Mouse (Mus musculus) hindbrain, embryonic 15.5 days (tissue): ENCODE data around the gene Apc2. TPM values are rescaled to one million over a fixed set of nuclear protein-coding genes. Genes with fewer than 3 reads are reported as not detected.

Source experiments
- ATAC-seq: fragments of 200-750 bp; cut with Nextera tagmentation; 2 replicates; pipeline ENCODE4 v1.8.0; 2017; ENCODE audit warnings: low read depth, moderate number of reproducible peaks, moderate TSS enrichment; ENCODE audit not compliant: low FRiP score
- H3K27ac ChIP-seq: fragments of 300-500 bp; sonication (generic); replicated peaks from 2 replicates; pipeline ENCODE4 v1.5.1; 2015; ENCODE audit warnings: mild to moderate bottlenecking, inconsistent platforms
- H3K27me3 ChIP-seq: fragments of 300-500 bp; sonication (generic); 2 replicates; pipeline ENCODE4 v1.6.1; 2015; ENCODE audit warnings: control low read depth, inconsistent platforms
- H3K36me3 ChIP-seq: fragments of 300-500 bp; sonication (generic); 2 replicates; pipeline ENCODE4 v1.6.1; 2015; ENCODE audit warnings: control low read depth, inconsistent platforms
- H3K4me1 ChIP-seq: fragments of 300-500 bp; sonication (generic); replicated peaks from 2 replicates; pipeline ENCODE4 v1.6.1; 2015; ENCODE audit warnings: control low read depth, inconsistent platforms
- H3K4me2 ChIP-seq: fragments of 300-500 bp; sonication (generic); 2 replicates; pipeline ENCODE4 v1.6.1; 2015; ENCODE audit warnings: moderate library complexity, mild to moderate bottlenecking, inconsistent platforms
- H3K4me3 ChIP-seq: fragments of 300-500 bp; sonication (generic); 2 replicates; pipeline ENCODE4 v1.5.1; 2015; ENCODE audit warnings: mild to moderate bottlenecking, inconsistent platforms
- H3K9ac ChIP-seq: fragments of 300-500 bp; sonication (generic); 2 replicates; pipeline ENCODE4 v1.6.1; 2015; ENCODE audit warnings: inconsistent platforms
- H3K9me3 ChIP-seq: fragments of 300-500 bp; sonication (generic); 2 replicates; pipeline ENCODE4 v1.6.1; 2016; ENCODE audit warnings: control low read depth, inconsistent platforms
- WGBS: fragments of 180-500 bp; shearing (Covaris S2); methylation state at CpG from one replicate; pipeline ENCODE4 v1.1.7; 2015; 5-methylcytosine and 5-hydroxymethylcytosine counted together
- polyA plus RNA-seq: library from polyadenylated mRNA; unstranded; fragments of >200 nt; fragmentation: Nextera tagmentation; extraction: Ambion mirVana; gene quantifications from 2 replicates; pipeline ENCODE4 v1.2.1, GENCODE M21; 2015

Apc2 gene
- polyA plus RNA-seq, 1 experiment from 2014 or later = 181 TPM

- 73% methylated on average over 17 of the region's 17 CpGs for WGBS
- no peak overlapping the region for H3K4me3 ChIP-seq
- no peak for ATAC-seq
Observed at GRCm38 (mm10) chr10:80324120-80325037, 28.6 kb downstream of the Apc2 start.

GRCm38 (mm10) chr10:80325045-80325444 lies 29.3 kb downstream of the Apc2 start:
- Histone ChIP-seq H3K4me1 (peaks cover 16% of the 10 kb centered on the region), H3K27ac (no peak overlapping the region), H3K9me3 (no peaks in the 10 kb centered on the region), H3K27me3 (no peaks in the 10 kb centered on the region), H3K4me3 (no peak overlapping the region), H3K36me3 (no peaks in the 10 kb centered on the region), H3K4me2 (no peak overlapping the region), H3K9ac (no peak overlapping the region)
- ATAC-seq = no peak
- 82% methylated on average over 21 of the region's 21 CpGs for WGBS

More at GRCm38 (mm10) chr10:80324120-80325037, 28.6 kb downstream of the Apc2 start:
- Histone ChIP-seq H3K4me2 (0 out of 2 replicates have a peak overlapping the region, but pooled peaks have one; percentile 93), H3K36me3 (no peaks in the 10 kb centered on the region), H3K9me3 (no peaks in the 10 kb centered on the region), H3K27me3 (no peaks in the 10 kb centered on the region), H3K9ac (no peak overlapping the region), H3K4me1 (peaks cover 22% of the 10 kb centered on the region), H3K27ac (no peak overlapping the region)

- Histone ChIP-seq H3K27me3 (no peaks in the 10 kb centered on the region), H3K4me3 (peak within 1 kb of the TSS; percentile 50), H3K36me3 (no peaks in the 10 kb centered on the region), H3K4me1 (peaks cover 12% of the 10 kb centered on the region), H3K9ac (peak within 1 kb of the TSS; percentile 45), H3K9me3 (no peaks in the 10 kb centered on the region), H3K27ac (no peak within 1 kb of the TSS), H3K4me2 (peak within 1 kb of the TSS; percentile 91)
- WGBS = 6% methylated on average over 35 of the region's 36 CpGs
- peak; percentile 94 for ATAC-seq
Observed at GRCm38 (mm10) chr10:80329273-80330081, 33.7 kb downstream of the Apc2 start, which contains the start of the genes Pcsk4 and Reep6. Gene Pcsk4 (minus strand): TSS chr10:80329498. Gene Reep6 (plus strand): TSS chr10:80329953.

- H3K27me3 ChIP-seq = no peaks in the 10 kb centered on the region
- peak overlapping the region; percentile 91 for H3K4me2 ChIP-seq
- WGBS = 3% methylated on average over 37 of the region's 41 CpGs
- H3K9ac ChIP-seq = peak overlapping the region; percentile 45
- no peaks in the 10 kb centered on the region for H3K36me3 ChIP-seq
- H3K4me1 ChIP-seq = peaks cover 12% of the 10 kb centered on the region
- H3K4me3 ChIP-seq = peak overlapping the region; percentile 50
- H3K27ac ChIP-seq = no peak overlapping the region
- ATAC-seq = no peak
- H3K9me3 ChIP-seq = no peaks in the 10 kb centered on the region
Observed at GRCm38 (mm10) chr10:80330084-80330483, 34.3 kb downstream of the Apc2 start.

- WGBS = 75% methylated on average over 2 of the region's 2 CpGs
- Histone ChIP-seq H3K4me3 (peak overlapping the region; percentile 50; the same call in 1 of the 2 replicates), H3K9me3 (no peaks in the 10 kb centered on the region), H3K9ac (no peak overlapping the region), H3K27ac (no peak overlapping the region), H3K4me1 (peaks cover 12% of the 10 kb centered on the region), H3K27me3 (no peaks in the 10 kb centered on the region), H3K36me3 (no peaks in the 10 kb centered on the region), H3K4me2 (peak overlapping the region; percentile 91)
- no peak for ATAC-seq
Observed at GRCm38 (mm10) chr10:80330888-80331287, 35.1 kb downstream of the Apc2 start.

- no peaks in the 10 kb centered on the region for H3K36me3 ChIP-seq
- no peak overlapping the region for H3K27ac ChIP-seq
- no peaks in the 10 kb centered on the region for H3K9me3 ChIP-seq
- H3K4me2 ChIP-seq = no peak overlapping the region
- H3K4me3 ChIP-seq = no peak overlapping the region
- no peak overlapping the region for H3K9ac ChIP-seq
- no peak for ATAC-seq
- WGBS = 75% methylated on average over 10 of the region's 10 CpGs
- no peaks in the 10 kb centered on the region for H3K27me3 ChIP-seq
- H3K4me1 ChIP-seq = peaks cover 12% of the 10 kb centered on the region
Observed at GRCm38 (mm10) chr10:80331636-80332524, 36.1 kb downstream of the Apc2 start.

GRCm38 (mm10) chr10:80332525-80332989 lies 36.8 kb downstream of the Apc2 start:
- Histone ChIP-seq H3K27me3 (no peaks in the 10 kb centered on the region), H3K4me1 (peaks cover 12% of the 10 kb centered on the region), H3K36me3 (no peaks in the 10 kb centered on the region), H3K4me2 (no peak overlapping the region), H3K9ac (no peak overlapping the region), H3K4me3 (no peak overlapping the region), H3K27ac (no peak overlapping the region), H3K9me3 (no peaks in the 10 kb centered on the region)
- WGBS = 81% methylated on average over 5 of the region's 5 CpGs
- no peak for ATAC-seq

- no peak for ATAC-seq
- no peak overlapping the region for H3K27ac ChIP-seq
- H3K4me1 ChIP-seq = no peaks in the 10 kb centered on the region; the same call in 1 of the 2 replicates
- no peaks in the 10 kb centered on the region for H3K9me3 ChIP-seq
- peaks cover 11% of the 10 kb centered on the region for H3K27me3 ChIP-seq
- no peaks in the 10 kb centered on the region for H3K36me3 ChIP-seq
- no peak overlapping the region for H3K9ac ChIP-seq
- H3K4me3 ChIP-seq = no peak overlapping the region
- 91% methylated on average over 12 of the region's 12 CpGs for WGBS
- H3K4me2 ChIP-seq = no peak overlapping the region
Observed at GRCm38 (mm10) chr10:80336263-80336662, 40.5 kb downstream of the Apc2 start.

GRCm38 (mm10) chr10:80339941-80340750 lies 44.4 kb downstream of the Apc2 start:
- peaks cover 22% of the 10 kb centered on the region for H3K4me1 ChIP-seq
- H3K9ac ChIP-seq = no peak overlapping the region
- H3K27ac ChIP-seq = no peak overlapping the region
- no peaks in the 10 kb centered on the region for H3K36me3 ChIP-seq
- no peak for ATAC-seq
- H3K9me3 ChIP-seq = no peaks in the 10 kb centered on the region
- H3K27me3 ChIP-seq = peaks cover 50% of the 10 kb centered on the region
- H3K4me3 ChIP-seq = no peak overlapping the region
- WGBS = 22% methylated on average over 19 of the region's 19 CpGs
- H3K4me2 ChIP-seq = peak overlapping the region; percentile 26

GRCm38 (mm10) chr10:80341026-80341425 lies 45.2 kb downstream of the Apc2 start:
- no peaks in the 10 kb centered on the region for H3K9me3 ChIP-seq
- H3K4me2 ChIP-seq = no peak overlapping the region
- H3K36me3 ChIP-seq = no peaks in the 10 kb centered on the region
- H3K27ac ChIP-seq = no peak overlapping the region
- H3K4me3 ChIP-seq = no peak overlapping the region
- no peak for ATAC-seq
- WGBS = 8% methylated on average over 21 of the region's 21 CpGs
- peaks cover 22% of the 10 kb centered on the region for H3K4me1 ChIP-seq
- no peak overlapping the region for H3K9ac ChIP-seq
- peaks cover 59% of the 10 kb centered on the region for H3K27me3 ChIP-seq
